Mouse (Mus musculus): Measurements from ENCODE around the gene Tert. TPM values are rescaled to one million over a fixed set of nuclear protein-coding genes. Genes with fewer than 3 reads are reported as not detected.

Tert gene
- polyA plus RNA-seq, 1 experiment from 2014 or later: 0.43 TPM

GRCm38 (mm10) chr13:73628586-73629113, 1.9 kb downstream of the Tert start:
- Histone ChIP-seq H3K4me2 (replicated peaks; ENCODE audit: low read depth, low read length) (no peak overlapping the region), H3K36me3 (ENCODE audit: insufficient read depth, low read length) (no peaks in the 10 kb centered on the region), H3K4me1 (ENCODE audit: insufficient read depth, low read depth, low read length) (peaks cover 4% of the 10 kb centered on the region; the same call in 1 of the 2 replicates), H3K27ac (ENCODE audit: low read length) (no peak overlapping the region), H3K27me3 (replicated peaks; ENCODE audit: insufficient read depth, low read length) (no peaks in the 10 kb centered on the region), H3K9me3 (ENCODE audit: low read length) (no peaks in the 10 kb centered on the region), H3K4me3 (ENCODE audit: low read depth, low read length) (no peak overlapping the region), H3K9ac (replicated peaks; ENCODE audit: low read depth) (no peak overlapping the region)
- DNase-seq (ENCODE audit: low spot score): no peak
- no peak for ATAC-seq
- TF ChIP-seq EP300 (IDR thresholded peaks at IDR 0.05): no peak
- no peak for TF ChIP-seq CTCF (IDR thresholded peaks at IDR 0.05)
- 81% methylated on average over 11 of the region's 11 CpGs for WGBS

GRCm38 (mm10) chr13:73631837-73632236, 5.1 kb downstream of the Tert start:
- no peak overlapping the region for H3K4me3 ChIP-seq (ENCODE audit: low read depth, low read length)
- no peaks in the 10 kb centered on the region for H3K36me3 ChIP-seq (ENCODE audit: insufficient read depth, low read length)
- no peak for TF ChIP-seq EP300 (IDR thresholded peaks at IDR 0.05)
- TF ChIP-seq CTCF (IDR thresholded peaks at IDR 0.05): no peak
- no peak for ATAC-seq
- 93% methylated on average over 3 of the region's 3 CpGs for WGBS
- no peak overlapping the region for H3K4me2 ChIP-seq (replicated peaks; ENCODE audit: low read depth, low read length)
- H3K9me3 ChIP-seq (ENCODE audit: low read length): no peaks in the 10 kb centered on the region
- no peak for DNase-seq (ENCODE audit: low spot score)
- H3K27me3 ChIP-seq (replicated peaks; ENCODE audit: insufficient read depth, low read length): no peaks in the 10 kb centered on the region
- no peak overlapping the region for H3K27ac ChIP-seq (ENCODE audit: low read length)
- H3K4me1 ChIP-seq (ENCODE audit: insufficient read depth, low read depth, low read length): peaks cover 4% of the 10 kb centered on the region; the same call in 1 of the 2 replicates
- no peak overlapping the region for H3K9ac ChIP-seq (replicated peaks; ENCODE audit: low read depth)

- no peaks in the 10 kb centered on the region for H3K4me1 ChIP-seq (ENCODE audit: insufficient read depth, low read depth, low read length)
- H3K4me3 ChIP-seq (ENCODE audit: low read depth, low read length): no peak overlapping the region
- H3K4me2 ChIP-seq (replicated peaks; ENCODE audit: low read depth, low read length): no peak overlapping the region
- H3K27me3 ChIP-seq (replicated peaks; ENCODE audit: insufficient read depth, low read length): no peaks in the 10 kb centered on the region
- peak; percentile 55 for DNase-seq (ENCODE audit: low spot score)
- peak; percentile 21; the same call in 1 of the 2 replicates for ATAC-seq
- no peak overlapping the region for H3K9ac ChIP-seq (replicated peaks; ENCODE audit: low read depth)
- no peaks in the 10 kb centered on the region for H3K36me3 ChIP-seq (ENCODE audit: insufficient read depth, low read length)
- WGBS: 44% methylated on average over 5 of the region's 6 CpGs
- TF ChIP-seq CTCF (IDR thresholded peaks at IDR 0.05): no peak
- TF ChIP-seq EP300 (IDR thresholded peaks at IDR 0.05): no peak
- H3K27ac ChIP-seq (ENCODE audit: low read length): no peak overlapping the region
- H3K9me3 ChIP-seq (ENCODE audit: low read length): no peaks in the 10 kb centered on the region
These were observed 11.1 kb downstream of the Tert start for GRCm38 (mm10) chr13:73637826-73638225.

GRCm38 (mm10) chr13:73641296-73641695, 14.6 kb downstream of the Tert start:
- no peak overlapping the region for H3K27ac ChIP-seq (ENCODE audit: low read length)
- no peaks in the 10 kb centered on the region for H3K9me3 ChIP-seq (ENCODE audit: low read length)
- no peaks in the 10 kb centered on the region for H3K36me3 ChIP-seq (ENCODE audit: insufficient read depth, low read length)
- 85% methylated on average over 4 of the region's 4 CpGs for WGBS
- no peaks in the 10 kb centered on the region for H3K4me1 ChIP-seq (ENCODE audit: insufficient read depth, low read depth, low read length)
- no peak overlapping the region for H3K4me2 ChIP-seq (replicated peaks; ENCODE audit: low read depth, low read length)
- H3K9ac ChIP-seq (replicated peaks; ENCODE audit: low read depth): no peak overlapping the region
- no peak for TF ChIP-seq CTCF (IDR thresholded peaks at IDR 0.05)
- no peak for TF ChIP-seq EP300 (IDR thresholded peaks at IDR 0.05)
- H3K4me3 ChIP-seq (ENCODE audit: low read depth, low read length): no peak overlapping the region
- ATAC-seq (no peak), DNase-seq (ENCODE audit: low spot score) (no peak)
- no peaks in the 10 kb centered on the region for H3K27me3 ChIP-seq (replicated peaks; ENCODE audit: insufficient read depth, low read length)

GRCm38 (mm10) chr13:73646397-73647087, 19.8 kb downstream of the Tert start:
- Histone ChIP-seq H3K4me2 (replicated peaks; ENCODE audit: low read depth, low read length) (no peak overlapping the region), H3K4me1 (ENCODE audit: insufficient read depth, low read depth, low read length) (no peaks in the 10 kb centered on the region), H3K27me3 (replicated peaks; ENCODE audit: insufficient read depth, low read length) (no peaks in the 10 kb centered on the region), H3K27ac (ENCODE audit: low read length) (no peak overlapping the region), H3K4me3 (ENCODE audit: low read depth, low read length) (no peak overlapping the region), H3K9me3 (ENCODE audit: low read length) (no peaks in the 10 kb centered on the region), H3K36me3 (ENCODE audit: insufficient read depth, low read length) (no peaks in the 10 kb centered on the region), H3K9ac (replicated peaks; ENCODE audit: low read depth) (no peak overlapping the region)
- peak; percentile 67 for ATAC-seq
- 39% methylated on average over 6 of the region's 6 CpGs for WGBS
- peak; percentile 61 for DNase-seq (ENCODE audit: low spot score)
- no peak for TF ChIP-seq EP300 (IDR thresholded peaks at IDR 0.05)
- TF ChIP-seq CTCF (IDR thresholded peaks at IDR 0.05): peak; percentile 86

- no peak overlapping the region for H3K4me3 ChIP-seq (ENCODE audit: low read depth, low read length)
- no peaks in the 10 kb centered on the region for H3K9me3 ChIP-seq (ENCODE audit: low read length)
- H3K27me3 ChIP-seq (replicated peaks; ENCODE audit: insufficient read depth, low read length): no peaks in the 10 kb centered on the region
- ATAC-seq: no peak
- H3K9ac ChIP-seq (replicated peaks; ENCODE audit: low read depth): no peak overlapping the region
- DNase-seq (ENCODE audit: low spot score): no peak
- no peaks in the 10 kb centered on the region for H3K4me1 ChIP-seq (ENCODE audit: insufficient read depth, low read depth, low read length)
- 74% methylated on average over 3 of the region's 3 CpGs for WGBS
- TF ChIP-seq EP300 (IDR thresholded peaks at IDR 0.05) (no peak), CTCF (IDR thresholded peaks at IDR 0.05) (no peak)
- no peak overlapping the region for H3K4me2 ChIP-seq (replicated peaks; ENCODE audit: low read depth, low read length)
- H3K27ac ChIP-seq (ENCODE audit: low read length): no peak overlapping the region
- no peaks in the 10 kb centered on the region for H3K36me3 ChIP-seq (ENCODE audit: insufficient read depth, low read length)
These were observed 26.6 kb downstream of the Tert start for GRCm38 (mm10) chr13:73653266-73653665.

Measured in lung, postnatal 0 days (tissue).